In genomic region chr1:159595729-159596128, GRCm38 (mm10) we compare ENCODE assay signal across 10 mouse cellular contexts.
"Had no signal": no experiment of that assay in that cellular context is flagged by ENCODE, and none has a peak within 500 bp of the region (broad histone marks: within the 10 kb centered on the region; RNA-seq: fewer than 3 reads in every experiment).

No protein-coding gene starts in this region.

- H3K27me3 ChIP-seq: kidney, embryonic 15.5 days; limb, embryonic 13.5 days; liver, embryonic 15.5 days; midbrain, embryonic 13.5 days had no signal

- DNase-seq: kidney, postnatal 14 days; left cerebral cortex, postnatal 4 days; lung, embryonic 14.5 days; right cerebral cortex, postnatal 14 days; thymus, postnatal 25 days had no signal

- H3K4me3 ChIP-seq: kidney, embryonic 15.5 days; limb, embryonic 13.5 days; liver, embryonic 15.5 days; midbrain, embryonic 13.5 days had no signal

- H3K4me2 ChIP-seq: kidney, embryonic 15.5 days; limb, embryonic 13.5 days; liver, embryonic 15.5 days; lung, embryonic 14.5 days; midbrain, embryonic 13.5 days had no signal

- H3K27ac ChIP-seq: kidney, embryonic 15.5 days; limb, embryonic 13.5 days; liver, embryonic 15.5 days; midbrain, embryonic 13.5 days; stomach, postnatal 0 days had no signal

- H3K9ac ChIP-seq: kidney, embryonic 15.5 days; limb, embryonic 13.5 days; liver, embryonic 15.5 days; lung, embryonic 14.5 days; midbrain, embryonic 13.5 days had no signal

- H3K9me3 ChIP-seq: kidney, embryonic 15.5 days; limb, embryonic 13.5 days; liver, embryonic 15.5 days; midbrain, embryonic 13.5 days had no signal

- H3K36me3 ChIP-seq: kidney, embryonic 15.5 days; limb, embryonic 13.5 days; liver, embryonic 15.5 days; midbrain, embryonic 13.5 days had no signal

- H3K4me1 ChIP-seq: kidney, embryonic 15.5 days; limb, embryonic 13.5 days; liver, embryonic 15.5 days had no signal
